Mouse (Mus musculus) heart, postnatal 14 days (tissue): ENCODE data around the gene Phgdh. TPM values are rescaled to one million over a fixed set of nuclear protein-coding genes. Genes with fewer than 3 reads are reported as not detected.
A peak's percentile ranks its signal among the peaks of the same experiment; 100 is the strongest.

Experiments used
- DNase-seq, 2 experiments: peaks; one replicate each; pipeline ENCODE4 v3.0.0; 2021 to 2022
- intact Hi-C: fragments of 180-260 bp; cut with DNase I; formaldehyde crosslinking; loops from one replicate; pipeline ENCODE4 v1.15.1; 2025
- total RNA-seq, 2 experiments: library from RNA; stranded (reverse); gene quantifications; 2 replicates each; pipeline ENCODE4 v1.2.3; 2021

Gene Phgdh
- total RNA-seq, 2 experiments from 2014 or later, result 4.0 to 4.6 TPM

GRCm38 (mm10) chr3:98301761-98302160, 38.0 kb downstream of the Phgdh start:
- no peak for DNase-seq
- intact Hi-C loops, result no loop called here

GRCm38 (mm10) chr3:98300266-98300665, 39.5 kb downstream of the Phgdh start:
- DNase-seq, result no peak
- intact Hi-C loops, result no loop called here

- no peak for DNase-seq
- intact Hi-C loops, result no loop called here
Measured at GRCm38 (mm10) chr3:98299391-98300100, 40.2 kb downstream of the Phgdh start.

- DNase-seq, result no peak
- intact Hi-C loops, result no loop called here
Measured at GRCm38 (mm10) chr3:98295965-98296364, 43.8 kb downstream of the Phgdh start.

- no peak for DNase-seq
- intact Hi-C loops, result no loop called here
Measured at GRCm38 (mm10) chr3:98291044-98291443, 48.7 kb downstream of the Phgdh start.

- DNase-seq, result no peak
- intact Hi-C loops, result no loop called here
Measured at GRCm38 (mm10) chr3:98283205-98283604, 56.6 kb downstream of the Phgdh start.

- intact Hi-C loops, result no loop called here
- no peak for DNase-seq
Measured at GRCm38 (mm10) chr3:98282422-98282821, 57.4 kb downstream of the Phgdh start.

GRCm38 (mm10) chr3:98280933-98281678, 58.7 kb downstream of the Phgdh start:
- intact Hi-C loops, result loop anchor here (2.0 kb wide), 1 partner anchor 54 kb away; no protein-coding TSS in a partner anchor

GRCm38 (mm10) chr3:98280204-98280932, 59.4 kb downstream of the Phgdh start, which contains the start of gene Hmgcs2:
Hmgcs2 (plus strand) TSS chr3:98280435.
- DNase-seq, result peak; percentile 72 to 79
- intact Hi-C loops, result loop anchor here (2.0 kb wide), 1 partner anchor 54 kb away; no protein-coding TSS in a partner anchor

More at GRCm38 (mm10) chr3:98280933-98281678, 58.7 kb downstream of the Phgdh start:
- DNase-seq, result peak; percentile 70 to 77

- intact Hi-C loops, result loop anchor here (2.0 kb wide), 1 partner anchor 53 kb away; no protein-coding TSS in a partner anchor
- peak in 1 of 2 experiments; percentile 29 for DNase-seq
Measured at GRCm38 (mm10) chr3:98279682-98280081, 60.1 kb downstream of the Phgdh start.

- intact Hi-C loops, result no loop called here
- no peak for DNase-seq
Measured at GRCm38 (mm10) chr3:98273623-98274398, 66.0 kb downstream of the Phgdh start.

GRCm38 (mm10) chr3:98267249-98267651, 72.5 kb downstream of the Phgdh start:
- intact Hi-C loops, result no loop called here
- peak; percentile 9 to 50 for DNase-seq

Other genes starting within 250 kb of the Phgdh start
- gene Adam30, start 179.4 kb downstream of the Phgdh start, total RNA-seq, result under 1 TPM in 1 of 2 experiments, not detected in 1; 0.15 TPM
- not detected for gene Reg4, start 117.8 kb downstream of the Phgdh start, total RNA-seq
- gene Hmgcs2, start 59.6 kb downstream of the Phgdh start, total RNA-seq, result 10 to 100 TPM; 64.9 to 70.1 TPM
- gene Zfp697, start 42.5 kb upstream of the Phgdh start, total RNA-seq, result 1 to 10 TPM; 6.1 to 7.3 TPM
- not detected for gene Gm4450, start 117.1 kb upstream of the Phgdh start, total RNA-seq
- not detected for gene Hsd3b4, start 170.5 kb upstream of the Phgdh start, total RNA-seq
- not detected for gene Gm10681, start 248.8 kb upstream of the Phgdh start, total RNA-seq